Mouse (Mus musculus) hindbrain, postnatal 0 days (tissue): ENCODE data around the gene Map4k1. TPM values are rescaled to one million over a fixed set of nuclear protein-coding genes. Genes with fewer than 3 reads are reported as not detected.
A peak's percentile ranks its signal among the peaks of the same experiment; 100 is the strongest.

Experiments
- ATAC-seq: fragments of 200-750 bp; cut with Nextera tagmentation; 2 replicates; pipeline ENCODE4 v1.8.0; 2017; ENCODE audit warnings: mild to moderate bottlenecking, moderate TSS enrichment, moderate library complexity
- DNase-seq: peaks from one replicate; pipeline ENCODE4 v3.0.0-alpha.2; 2015; ENCODE audit warnings: low spot score
- H3K27ac ChIP-seq: fragments of 300-500 bp; sonication (generic); 2 replicates; pipeline ENCODE4 v1.5.1; 2014; ENCODE audit warnings: mild to moderate bottlenecking
- H3K27me3 ChIP-seq: fragments of 300-500 bp; sonication (generic); 2 replicates; pipeline ENCODE4 v1.6.1; 2014; ENCODE audit warnings: low read length, mixed read lengths; ENCODE audit not compliant: insufficient read depth
- H3K36me3 ChIP-seq: fragments of 300-500 bp; sonication (generic); 2 replicates; pipeline ENCODE4 v1.6.1; 2014; ENCODE audit warnings: low read length, mixed read lengths; ENCODE audit not compliant: insufficient read depth
- H3K4me1 ChIP-seq: fragments of 300-500 bp; sonication (generic); 2 replicates; pipeline ENCODE4 v1.6.1; 2014; ENCODE audit warnings: antibody characterized with exemption, low read length, mixed read lengths; ENCODE audit not compliant: insufficient read depth
- H3K4me2 ChIP-seq: fragments of 300-500 bp; sonication (generic); 2 replicates; pipeline ENCODE4 v1.6.1; 2014; ENCODE audit warnings: low read depth, mild to moderate bottlenecking, low read length, moderate library complexity, mixed read lengths
- H3K4me3 ChIP-seq: fragments of 300-500 bp; sonication (generic); 2 replicates; pipeline ENCODE4 v1.5.1; 2014; ENCODE audit warnings: low read length
- H3K9ac ChIP-seq: fragments of 300-500 bp; sonication (generic); replicated peaks from 2 replicates; pipeline ENCODE4 v1.6.1; 2014; ENCODE audit warnings: mild to moderate bottlenecking, low read length, moderate library complexity, mixed read lengths
- H3K9me3 ChIP-seq: fragments of 300-500 bp; sonication (generic); 2 replicates; pipeline ENCODE4 v1.6.1; 2016; ENCODE audit warnings: low read length, mixed read lengths
- CTCF ChIP-seq: IDR thresholded peaks from 2 replicates; pipeline ENCODE4 v1.5.1; 2016; ENCODE audit warnings: antibody characterized with exemption, control low read depth, low read depth
- WGBS: fragments of 180-500 bp; shearing (Covaris S2); extraction: QIAGEN DNeasy Blood & Tissue Kit; methylation state at CpG from one replicate; pipeline ENCODE4 v1.1.7; 2014; 5-methylcytosine and 5-hydroxymethylcytosine counted together
- polyA plus RNA-seq: library from polyadenylated mRNA; unstranded; fragments of >200 nt; fragmentation: Nextera tagmentation; extraction: Ambion mirVana; gene quantifications from 2 replicates; pipeline ENCODE4 v1.2.1, GENCODE M21; 2015
- total RNA-seq: library from RNA; depleted of rRNA; stranded (reverse); fragments of >200 nt; gene quantifications from 2 replicates; pipeline ENCODE4 v1.2.3, GENCODE M21; 2014

Map4k1 gene
- total and polyA plus RNA-seq, 2 experiments from 2014 or later: 5.8 to 15.0 TPM

GRCm38 (mm10) chr7:29041194-29041593 lies 59.3 kb downstream of the Map4k1 start:
- ATAC-seq: no peak
- no peak overlapping the region for H3K9ac ChIP-seq
- WGBS: 83% methylated on average over 5 of the region's 5 CpGs

DNA sequence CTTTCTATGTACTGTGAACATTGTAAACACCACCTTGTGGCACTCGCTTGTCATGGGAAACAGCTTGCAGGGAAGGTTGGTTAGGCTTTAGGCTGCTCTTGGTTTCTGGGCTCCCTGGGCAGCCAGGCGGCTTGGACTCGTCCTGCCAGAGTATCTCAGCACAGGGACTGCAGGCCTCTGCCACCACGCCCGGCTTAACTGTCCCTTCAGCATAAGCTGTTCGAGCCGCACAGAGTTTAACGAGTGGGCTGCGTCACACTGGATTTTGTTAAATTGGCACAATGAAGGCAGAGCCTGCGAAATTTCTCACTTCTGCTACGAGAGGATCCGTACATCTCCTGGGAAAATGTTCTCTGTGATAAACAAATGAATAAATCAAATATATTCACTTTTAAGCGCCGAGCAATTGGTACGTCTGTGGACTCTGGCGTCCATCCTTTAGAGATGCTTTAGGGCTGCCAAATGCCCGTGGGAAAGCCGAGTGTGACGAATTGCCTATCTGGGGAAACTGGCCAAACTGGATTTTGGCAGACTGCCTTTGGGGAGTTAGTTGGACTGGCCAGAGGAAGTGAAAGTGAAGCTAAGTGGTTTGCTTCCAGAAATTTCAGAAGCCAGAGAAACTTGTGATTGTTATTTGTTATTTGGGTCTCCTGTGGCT lies 61.3 kb downstream of the Map4k1 start:
- Histone ChIP-seq H3K4me3 (no peak overlapping the region), H3K36me3 (no peaks in the 10 kb centered on the region), H3K9ac (no peak overlapping the region), H3K4me1 (no peaks in the 10 kb centered on the region), H3K4me2 (peak overlapping the region; percentile 34), H3K27me3 (no peaks in the 10 kb centered on the region), H3K27ac (peak overlapping the region; percentile 82), H3K9me3 (no peaks in the 10 kb centered on the region)
- ATAC-seq (peak; percentile 53), DNase-seq (peak; percentile 90)
- WGBS: 41% methylated on average over 19 of the region's 19 CpGs
- peak; percentile 39 for TF ChIP-seq CTCF

More at GRCm38 (mm10) chr7:29041194-29041593, 59.3 kb downstream of the Map4k1 start:
- H3K27me3 ChIP-seq: no peaks in the 10 kb centered on the region
- H3K27ac ChIP-seq: no peak overlapping the region
- no peak overlapping the region for H3K4me3 ChIP-seq
- no peak overlapping the region for H3K4me2 ChIP-seq
- no peaks in the 10 kb centered on the region for H3K36me3 ChIP-seq
- no peaks in the 10 kb centered on the region for H3K4me1 ChIP-seq
- no peaks in the 10 kb centered on the region for H3K9me3 ChIP-seq
- peak; percentile 45; the same call in 1 of the 2 replicates for TF ChIP-seq CTCF
- no peak for DNase-seq

- no peaks in the 10 kb centered on the region for H3K4me1 ChIP-seq
- no peak overlapping the region for H3K9ac ChIP-seq
- no peak for TF ChIP-seq CTCF
- no peaks in the 10 kb centered on the region for H3K27me3 ChIP-seq
- H3K4me3 ChIP-seq: no peak overlapping the region
- H3K27ac ChIP-seq: peak overlapping the region; percentile 82
- H3K4me2 ChIP-seq: 0 out of 2 replicates have a peak overlapping the region, but pooled peaks have one; percentile 34
- H3K9me3 ChIP-seq: no peaks in the 10 kb centered on the region
- DNase-seq (no peak), ATAC-seq (0 out of 2 replicates have a peak, but pooled peaks have one; percentile 6)
- WGBS: 24% methylated on average over 11 of the region's 11 CpGs
- H3K36me3 ChIP-seq: no peaks in the 10 kb centered on the region
Measured at GRCm38 (mm10) chr7:29043674-29044057, 61.8 kb downstream of the Map4k1 start.

DNA sequence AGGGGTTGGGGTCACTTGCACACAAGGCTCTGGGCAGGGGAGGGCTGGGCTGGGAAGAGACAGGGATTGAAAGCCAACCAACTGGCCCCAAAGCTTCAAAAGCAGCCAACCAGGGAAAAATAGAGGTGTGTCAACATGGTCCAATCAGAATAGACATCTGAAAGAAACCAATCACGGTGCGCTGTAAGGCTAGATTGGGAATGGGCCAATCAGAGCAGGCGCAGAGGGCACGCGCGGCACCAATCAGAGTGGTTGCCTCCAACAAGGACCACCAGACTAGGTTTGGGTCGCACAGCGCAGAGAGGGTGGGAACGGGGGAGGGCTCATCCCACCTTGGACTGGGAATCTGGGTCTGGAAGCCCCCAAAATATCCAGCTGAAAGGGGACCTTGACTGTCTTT lies 62.5 kb downstream of the Map4k1 start:
- Histone ChIP-seq H3K36me3 (no peaks in the 10 kb centered on the region), H3K4me3 (no peak overlapping the region), H3K27ac (peak overlapping the region; percentile 82; the same call in 1 of the 2 replicates), H3K4me1 (no peaks in the 10 kb centered on the region), H3K9ac (no peak overlapping the region), H3K4me2 (no peak overlapping the region), H3K27me3 (no peaks in the 10 kb centered on the region), H3K9me3 (no peaks in the 10 kb centered on the region)
- DNase-seq (peak; percentile 56), ATAC-seq (peak; percentile 37; the same call in 1 of the 2 replicates)
- WGBS: 52% methylated on average over 9 of the region's 9 CpGs
- no peak for TF ChIP-seq CTCF

DNA sequence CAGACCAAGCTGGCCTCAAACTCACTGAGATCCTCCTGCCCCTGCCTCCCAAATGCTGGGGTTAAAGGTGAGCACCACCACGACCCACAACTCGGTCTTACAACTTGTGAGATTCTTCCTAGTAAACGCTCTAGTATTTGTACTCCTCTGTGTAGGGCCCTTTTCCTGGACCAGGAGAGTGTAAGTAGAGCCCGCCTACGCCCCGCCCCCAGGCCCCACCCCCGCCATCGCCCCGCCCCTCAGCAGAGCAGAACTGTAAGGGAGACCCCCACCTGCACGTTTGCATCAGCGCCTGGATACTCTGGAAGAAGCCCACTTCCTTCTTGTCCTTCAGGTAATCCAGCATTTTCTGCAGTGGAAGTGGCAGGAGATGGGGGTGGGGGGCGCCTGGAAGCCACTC lies 64.7 kb downstream of the Map4k1 start:
- no peaks in the 10 kb centered on the region for H3K9me3 ChIP-seq
- no peak for TF ChIP-seq CTCF
- H3K4me1 ChIP-seq: no peaks in the 10 kb centered on the region
- no peak for DNase-seq
- no peaks in the 10 kb centered on the region for H3K36me3 ChIP-seq
- H3K27ac ChIP-seq: no peak overlapping the region
- no peak overlapping the region for H3K4me3 ChIP-seq
- WGBS: 7% methylated on average over 12 of the region's 12 CpGs
- no peaks in the 10 kb centered on the region for H3K27me3 ChIP-seq
- no peak overlapping the region for H3K9ac ChIP-seq
- ATAC-seq: peak; percentile 44; the same call in 1 of the 2 replicates
- peak overlapping the region; percentile 33 for H3K4me2 ChIP-seq

GRCm38 (mm10) chr7:29048070-29048469 lies 66.2 kb downstream of the Map4k1 start:
- no peak overlapping the region for H3K4me3 ChIP-seq
- no peaks in the 10 kb centered on the region for H3K9me3 ChIP-seq
- H3K4me1 ChIP-seq: no peaks in the 10 kb centered on the region; the same call in 1 of the 2 replicates
- H3K4me2 ChIP-seq: no peak overlapping the region
- TF ChIP-seq CTCF: peak; percentile 37; the same call in 1 of the 2 replicates
- no peak overlapping the region for H3K9ac ChIP-seq
- 83% methylated on average over 3 of the region's 3 CpGs for WGBS
- ATAC-seq (no peak), DNase-seq (no peak)
- H3K27ac ChIP-seq: no peak overlapping the region
- H3K27me3 ChIP-seq: peaks cover 11% of the 10 kb centered on the region
- no peaks in the 10 kb centered on the region for H3K36me3 ChIP-seq

DNA sequence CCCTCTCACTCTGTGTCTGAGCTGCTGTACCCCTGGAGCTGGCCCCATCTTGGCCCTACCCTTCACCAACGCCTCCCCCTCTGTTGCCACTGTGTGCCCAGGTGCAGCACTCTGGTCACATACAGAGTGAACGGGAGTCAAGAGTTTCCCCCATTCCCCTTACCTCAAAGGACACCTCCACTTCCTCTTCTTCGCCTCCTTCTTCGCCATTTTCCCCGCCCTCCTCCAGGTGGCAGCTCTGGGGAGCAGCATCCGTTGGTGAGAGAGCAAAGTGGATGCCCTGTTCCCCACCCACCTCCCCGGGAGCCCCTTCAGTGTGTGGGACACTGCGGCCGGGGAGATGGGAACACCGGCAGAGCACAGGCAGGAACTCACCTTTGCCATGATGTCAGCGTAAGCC lies 66.8 kb downstream of the Map4k1 start:
- TF ChIP-seq CTCF: no peak
- WGBS: 78% methylated on average over 11 of the region's 11 CpGs
- no peaks in the 10 kb centered on the region for H3K36me3 ChIP-seq

More for the DNA sequence above, 66.8 kb downstream of the Map4k1 start:
- H3K27me3 ChIP-seq: peaks cover 16% of the 10 kb centered on the region
- no peak overlapping the region for H3K27ac ChIP-seq
- no peak overlapping the region for H3K4me3 ChIP-seq
- H3K9ac ChIP-seq: no peak overlapping the region
- no peak overlapping the region for H3K4me2 ChIP-seq
- no peaks in the 10 kb centered on the region for H3K9me3 ChIP-seq
- H3K4me1 ChIP-seq: no peaks in the 10 kb centered on the region; the same call in 1 of the 2 replicates
- no peak for DNase-seq
- ATAC-seq: no peak
